Mouse (Mus musculus): ENCODE data around the gene Sdhc.

GRCm38 (mm10) chr1:171110659-171111019, 39.8 kb downstream of the Sdhc start:
- no peak for TF ChIP-seq POLR2A (IDR thresholded peaks at IDR 0.05; ENCODE audit: low read depth, low read length)
- no peak for TF ChIP-seq CTCF (IDR thresholded peaks at IDR 0.05; ENCODE audit: borderline replicate concordance, insufficient read depth, low read length)
